ENCODE assay signal across 8 mouse cellular contexts in genomic region chr8:83782832-83783558, GRCm38 (mm10). TPM values are rescaled to one million over a fixed set of nuclear protein-coding genes. Genes with fewer than 3 reads are reported as not detected.
DNase-seq lines count a peak whose midpoint lies in the region; ATAC-seq lines count a peak whose summit lies in the region.

No protein-coding gene starts in this region.

- peaks cover 4% of the 10 kb centered on the region; the same call in 1 of the 2 replicates for H3K4me1 ChIP-seq in forebrain, embryonic 12.5 days
- H3K4me1 ChIP-seq in heart, embryonic 16.5 days (ENCODE audit: control insufficient read depth, insufficient read depth, low read length) = no peaks in the 10 kb centered on the region
- H3K4me1 ChIP-seq in liver, embryonic 13.5 days (replicated peaks) = peaks cover 12% of the 10 kb centered on the region
- 0 out of 2 replicates have a peak, but pooled peaks cover 6% of the 10 kb centered on the region for H3K4me1 ChIP-seq in stomach, embryonic 14.5 days (ENCODE audit: control insufficient read depth, insufficient read depth, low read length)

- no peaks in the 10 kb centered on the region for H3K9me3 ChIP-seq in forebrain, embryonic 12.5 days
- no peaks in the 10 kb centered on the region for H3K9me3 ChIP-seq in heart, embryonic 16.5 days (replicated peaks; ENCODE audit: control insufficient read depth, low read length)
- no peaks in the 10 kb centered on the region for H3K9me3 ChIP-seq in liver, embryonic 13.5 days (replicated peaks)
- no peaks in the 10 kb centered on the region for H3K9me3 ChIP-seq in stomach, embryonic 14.5 days (ENCODE audit: control insufficient read depth, low read depth, low read length)

- no peak overlapping the region for H3K27ac ChIP-seq in forebrain, embryonic 12.5 days
- H3K27ac ChIP-seq in heart, embryonic 16.5 days (ENCODE audit: low read length) = no peak overlapping the region
- no peak overlapping the region for H3K27ac ChIP-seq in liver, embryonic 13.5 days
- no peak overlapping the region for H3K27ac ChIP-seq in stomach, embryonic 14.5 days (ENCODE audit: low read length)

- peak overlapping the region; percentile 40 for H3K4me2 ChIP-seq in forebrain, embryonic 12.5 days
- peak overlapping the region; percentile 24 for H3K4me2 ChIP-seq in heart, embryonic 16.5 days (ENCODE audit: low read depth, low read length)
- H3K4me2 ChIP-seq in liver, embryonic 13.5 days = 0 out of 2 replicates have a peak overlapping the region, but pooled peaks have one; percentile 1
- H3K4me2 ChIP-seq in stomach, embryonic 14.5 days (replicated peaks; ENCODE audit: low read depth, low read length) = peak overlapping the region; percentile 22; the same call in 1 of the 2 replicates

- no peaks in the 10 kb centered on the region for H3K36me3 ChIP-seq in forebrain, embryonic 12.5 days (replicated peaks)
- H3K36me3 ChIP-seq in heart, embryonic 16.5 days (ENCODE audit: control insufficient read depth, insufficient read depth) = no peaks in the 10 kb centered on the region
- H3K36me3 ChIP-seq in liver, embryonic 13.5 days = no peaks in the 10 kb centered on the region
- H3K36me3 ChIP-seq in stomach, embryonic 14.5 days (ENCODE audit: control insufficient read depth, insufficient read depth, low read length) = no peaks in the 10 kb centered on the region

- WGBS in forebrain, embryonic 12.5 days = 15% methylated on average over 28 of the region's 28 CpGs
- 15% methylated on average over 28 of the region's 28 CpGs for WGBS in heart, embryonic 16.5 days
- WGBS in liver, embryonic 13.5 days (ENCODE audit: insufficient replicate concordance) = 18% methylated on average over 28 of the region's 28 CpGs
- 17% methylated on average over 28 of the region's 28 CpGs for WGBS in stomach, embryonic 14.5 days

- DNase-seq in c-Kit-positive CD71-positive TER-119-positive erythroid progenitor cells, embryonic 14.5 days (ENCODE audit: low spot score) = peak; percentile 37
- DNase-seq in kidney, postnatal 25 days = peak; percentile 84 to 86
- DNase-seq in liver, embryonic 13.5 days = peak; percentile 43
- peak; percentile 80 for DNase-seq in neural tube, embryonic 10.5 days (ENCODE audit: extremely low spot score, low spot score)

- H3K27me3 ChIP-seq in forebrain, embryonic 12.5 days = peaks cover 31% of the 10 kb centered on the region
- 0 out of 2 replicates have a peak, but pooled peaks cover 3% of the 10 kb centered on the region for H3K27me3 ChIP-seq in heart, embryonic 16.5 days (ENCODE audit: control insufficient read depth, insufficient read depth, low read length)
- H3K27me3 ChIP-seq in liver, embryonic 13.5 days = peaks cover 4% of the 10 kb centered on the region; the same call in 1 of the 2 replicates
- H3K27me3 ChIP-seq in stomach, embryonic 14.5 days (ENCODE audit: control insufficient read depth, insufficient read depth, low read length) = no peaks in the 10 kb centered on the region

- H3K4me3 ChIP-seq in forebrain, embryonic 12.5 days (replicated peaks) = 0 out of 2 replicates have a peak overlapping the region, but pooled peaks have one; percentile 5
- no peak overlapping the region for H3K4me3 ChIP-seq in heart, embryonic 16.5 days (ENCODE audit: low read length)
- no peak overlapping the region for H3K4me3 ChIP-seq in liver, embryonic 13.5 days (replicated peaks)
- H3K4me3 ChIP-seq in stomach, embryonic 14.5 days (ENCODE audit: low read depth, low read length) = no peak overlapping the region

- ATAC-seq in CD4-positive, CD25-positive, alpha-beta regulatory T cell, adult 4 months = peak; percentile 84
- peak; percentile 78 for ATAC-seq in forebrain, embryonic 12.5 days (ENCODE audit: low FRiP score)
- ATAC-seq in heart, embryonic 16.5 days (replicated peaks; ENCODE audit: extremely low read depth, insufficient read depth, low FRiP score) = peak; percentile 54
- ATAC-seq in liver, embryonic 13.5 days (ENCODE audit: low read depth) = no peak
- ATAC-seq in stomach, embryonic 14.5 days (ENCODE audit: insufficient number of reproducible peaks, insufficient read depth, low FRiP score, low read depth) = peak; percentile 67; the same call in 1 of the 2 replicates

- no peak overlapping the region for H3K9ac ChIP-seq in forebrain, embryonic 12.5 days
- H3K9ac ChIP-seq in heart, embryonic 16.5 days (ENCODE audit: low read length) = no peak overlapping the region
- H3K9ac ChIP-seq in liver, embryonic 13.5 days = no peak overlapping the region
- no peak overlapping the region for H3K9ac ChIP-seq in stomach, embryonic 14.5 days (replicated peaks; ENCODE audit: low read depth, low read length)

RNA-seq across cellular contexts. Expression of gene Adgre5, which starts 41.9 kb away (rescaled TPM):
- 100 to 1,000 TPM; 199 to 267 TPM for polyA plus RNA-seq in CD4-positive, CD25-positive, alpha-beta regulatory T cell, adult 4 months (2017; shearing (Covaris generic))
- 9.4 and 10.7 TPM in 2 replicates for polyA plus RNA-seq in forebrain, embryonic 12.5 days (2016; fragmentation: Nextera tagmentation; extraction: Ambion mirVana)
- polyA plus RNA-seq in heart, embryonic 16.5 days (2015; fragmentation: Nextera tagmentation; extraction: Ambion mirVana) = 39.5 and 41.9 TPM in 2 replicates
- 8.9 and 11.1 TPM in 2 replicates for polyA plus RNA-seq in liver, embryonic 13.5 days (2015; fragmentation: Nextera tagmentation; extraction: Ambion mirVana)
- polyA plus RNA-seq in stomach, embryonic 14.5 days (2014; fragmentation: Nextera tagmentation; extraction: Ambion mirVana) = 39.2 and 40.7 TPM in 2 replicates
